Mouse (Mus musculus) hindbrain, embryonic 16.5 days (tissue): ENCODE results near the gene Nol7. TPM values are rescaled to one million over a fixed set of nuclear protein-coding genes. Genes with fewer than 3 reads are reported as not detected.

Experiments
- ATAC-seq: fragments of 200-750 bp; cut with Nextera tagmentation; 2 replicates; pipeline ENCODE4 v1.8.0; 2017; ENCODE audit warnings: moderate TSS enrichment, moderate library complexity
- H3K27ac ChIP-seq: fragments of 300-500 bp; sonication (generic); 2 replicates; pipeline ENCODE4 v1.5.1; 2014; ENCODE audit warnings: low read depth, mild to moderate bottlenecking, control low read depth, low read length, moderate library complexity
- H3K27me3 ChIP-seq: fragments of 300-500 bp; sonication (generic); replicated peaks from 2 replicates; pipeline ENCODE4 v1.6.1; 2014; ENCODE audit warnings: low read length; ENCODE audit not compliant: control insufficient read depth, insufficient read depth
- H3K36me3 ChIP-seq: fragments of 300-500 bp; sonication (generic); 2 replicates; pipeline ENCODE4 v1.6.1; 2014; ENCODE audit warnings: mild to moderate bottlenecking, low read length, moderate library complexity, mixed read lengths; ENCODE audit not compliant: control insufficient read depth, insufficient read depth
- H3K4me1 ChIP-seq: fragments of 300-500 bp; sonication (generic); 2 replicates; pipeline ENCODE4 v1.6.1; 2014; ENCODE audit warnings: low read depth, low read length; ENCODE audit not compliant: control insufficient read depth, insufficient read depth
- H3K4me2 ChIP-seq: fragments of 300-500 bp; sonication (generic); 2 replicates; pipeline ENCODE4 v1.6.1; 2014; ENCODE audit warnings: mild to moderate bottlenecking, low read length, control low read depth, moderate library complexity
- H3K4me3 ChIP-seq: fragments of 300-500 bp; sonication (generic); 2 replicates; pipeline ENCODE4 v1.5.1; 2014; ENCODE audit warnings: mild to moderate bottlenecking, low read length, control low read depth, moderate library complexity
- H3K9ac ChIP-seq: fragments of 300-500 bp; sonication (generic); 2 replicates; pipeline ENCODE4 v1.6.1; 2014; ENCODE audit warnings: low read depth, mild to moderate bottlenecking, control low read depth, low read length, moderate library complexity
- H3K9me3 ChIP-seq: fragments of 300-500 bp; sonication (generic); 2 replicates; pipeline ENCODE4 v1.6.1; 2014; ENCODE audit warnings: mild to moderate bottlenecking, low read length, moderate library complexity; ENCODE audit not compliant: control insufficient read depth
- WGBS: fragments of 180-500 bp; shearing (Covaris S2); extraction: QIAGEN DNeasy Blood & Tissue Kit; methylation state at CpG from one replicate; pipeline ENCODE4 v1.1.7; 2014; 5-methylcytosine and 5-hydroxymethylcytosine counted together
- polyA plus RNA-seq: library from polyadenylated mRNA; unstranded; fragments of >200 nt; fragmentation: Nextera tagmentation; extraction: Ambion mirVana; gene quantifications from 2 replicates; pipeline ENCODE4 v1.2.1, GENCODE M21; 2015

Nol7 gene
- polyA plus RNA-seq, 1 experiment from 2014 or later, result 140 TPM

GRCm38 (mm10) chr13:43445754-43446153, 47.6 kb downstream of the Nol7 start:
- peaks cover 3% of the 10 kb centered on the region for H3K4me1 ChIP-seq
- H3K27me3 ChIP-seq, result no peaks in the 10 kb centered on the region
- no peak overlapping the region for H3K9ac ChIP-seq
- 92% methylated on average over 4 of the region's 4 CpGs for WGBS
- H3K4me2 ChIP-seq, result no peak overlapping the region
- no peak for ATAC-seq
- no peaks in the 10 kb centered on the region for H3K9me3 ChIP-seq
- no peak overlapping the region for H3K27ac ChIP-seq
- no peaks in the 10 kb centered on the region for H3K36me3 ChIP-seq
- no peak overlapping the region for H3K4me3 ChIP-seq

GRCm38 (mm10) chr13:43447721-43448120, 49.5 kb downstream of the Nol7 start:
- no peak overlapping the region for H3K9ac ChIP-seq

GRCm38 (mm10) chr13:43450686-43451085, 52.5 kb downstream of the Nol7 start:
- Histone ChIP-seq H3K4me2 (no peak overlapping the region), H3K4me1 (peaks cover 2% of the 10 kb centered on the region), H3K9me3 (no peaks in the 10 kb centered on the region), H3K4me3 (no peak overlapping the region), H3K9ac (no peak overlapping the region), H3K27ac (no peak overlapping the region), H3K27me3 (no peaks in the 10 kb centered on the region), H3K36me3 (no peaks in the 10 kb centered on the region)
- WGBS, result 91% methylated on average over 3 of the region's 3 CpGs
- ATAC-seq, result no peak

More at GRCm38 (mm10) chr13:43447721-43448120, 49.5 kb downstream of the Nol7 start:
- Histone ChIP-seq H3K4me2 (no peak overlapping the region), H3K9me3 (no peaks in the 10 kb centered on the region), H3K27ac (no peak overlapping the region), H3K4me1 (no peaks in the 10 kb centered on the region; the same call in none of the 2 replicates), H3K36me3 (no peaks in the 10 kb centered on the region), H3K27me3 (no peaks in the 10 kb centered on the region), H3K4me3 (no peak overlapping the region)
- ATAC-seq, result no peak
- WGBS, result 73% methylated on average over 3 of the region's 3 CpGs

- 80% methylated on average over 2 of the region's 2 CpGs for WGBS
- ATAC-seq, result no peak
- Histone ChIP-seq H3K9me3 (no peaks in the 10 kb centered on the region), H3K36me3 (no peaks in the 10 kb centered on the region), H3K4me2 (no peak overlapping the region), H3K27me3 (no peaks in the 10 kb centered on the region), H3K27ac (no peak overlapping the region), H3K4me1 (peaks cover 2% of the 10 kb centered on the region), H3K9ac (no peak overlapping the region), H3K4me3 (no peak overlapping the region)
These were observed 54.0 kb downstream of the Nol7 start for GRCm38 (mm10) chr13:43452177-43452576.

GRCm38 (mm10) chr13:43452843-43453605, 54.8 kb downstream of the Nol7 start:
- 23% methylated on average over 7 of the region's 7 CpGs for WGBS
- Histone ChIP-seq H3K4me1 (peaks cover 2% of the 10 kb centered on the region), H3K4me2 (no peak overlapping the region), H3K36me3 (no peaks in the 10 kb centered on the region), H3K4me3 (no peak overlapping the region), H3K27me3 (no peaks in the 10 kb centered on the region), H3K9ac (no peak overlapping the region), H3K9me3 (no peaks in the 10 kb centered on the region), H3K27ac (no peak overlapping the region)
- ATAC-seq, result no peak

DNA sequence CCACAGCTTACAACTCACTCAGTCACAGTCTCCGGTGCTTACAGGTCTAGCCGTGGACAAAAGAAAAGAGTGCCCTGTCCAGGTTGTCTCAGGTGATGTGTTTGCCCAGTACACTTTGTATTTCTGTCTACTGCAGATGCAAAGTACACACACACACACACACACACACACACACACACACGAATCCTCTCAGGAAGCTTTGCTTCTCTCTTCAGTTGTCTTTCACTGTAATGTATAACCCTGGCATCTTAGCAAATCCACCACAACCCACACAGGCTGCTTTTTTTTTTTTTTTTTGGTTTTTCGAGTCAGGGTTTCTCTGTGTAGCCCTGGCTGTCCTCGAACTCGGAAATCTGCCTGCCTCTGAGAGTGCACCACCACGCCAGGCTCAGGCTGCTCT, 56.2 kb downstream of the Nol7 start:
- no peak overlapping the region for H3K4me2 ChIP-seq
- H3K9ac ChIP-seq, result no peak overlapping the region
- 89% methylated on average over 7 of the region's 7 CpGs for WGBS
- no peak overlapping the region for H3K4me3 ChIP-seq
- no peak for ATAC-seq
- H3K27me3 ChIP-seq, result no peaks in the 10 kb centered on the region
- no peaks in the 10 kb centered on the region for H3K9me3 ChIP-seq
- H3K36me3 ChIP-seq, result no peaks in the 10 kb centered on the region
- H3K27ac ChIP-seq, result no peak overlapping the region
- peaks cover 2% of the 10 kb centered on the region for H3K4me1 ChIP-seq

Other genes starting within 250 kb of the Nol7 start
- gene Tbc1d7, start 226.9 kb upstream of the Nol7 start, polyA plus RNA-seq, result 85.3 and 86.0 TPM in 2 replicates
- 2.2 and 2.4 TPM in 2 replicates for gene Gfod1, start 94.2 kb upstream of the Nol7 start, polyA plus RNA-seq
- 32.5 and 33.8 TPM in 2 replicates for gene Sirt5, start 32.9 kb upstream of the Nol7 start, polyA plus RNA-seq
- 10.0 and 11.2 TPM in 2 replicates for gene Ranbp9, start 82.9 kb downstream of the Nol7 start, polyA plus RNA-seq
- gene Mcur1, start 161.8 kb downstream of the Nol7 start, polyA plus RNA-seq, result 6.2 and 8.0 TPM in 2 replicates
- gene Rnf182, start 217.3 kb downstream of the Nol7 start, polyA plus RNA-seq, result 30.5 and 34.1 TPM in 2 replicates